Mouse (Mus musculus): ENCODE results near the gene Cd5. TPM values are rescaled to one million over a fixed set of nuclear protein-coding genes. Genes with fewer than 3 reads are reported as not detected.

Gene Cd5
- 0.41 and 0.42 TPM in 2 replicates for polyA plus RNA-seq (2015; fragmentation: Nextera tagmentation; extraction: Ambion mirVana)

- Histone ChIP-seq H3K27me3 (no peaks in the 10 kb centered on the region), H3K4me2 (no peak within 1 kb of the TSS), H3K27ac (no peak within 1 kb of the TSS), H3K9me3 (no peaks in the 10 kb centered on the region), H3K4me3 (no peak within 1 kb of the TSS), H3K9ac (no peak within 1 kb of the TSS), H3K36me3 (no peaks in the 10 kb centered on the region), H3K4me1 (peaks cover 9% of the 10 kb centered on the region; the same call in 1 of the 2 replicates)
- WGBS: 68% methylated on average over 4 of the region's 4 CpGs
- ATAC-seq (ENCODE audit: insufficient number of reproducible peaks, insufficient read depth, low FRiP score, low TSS enrichment, low read depth): no peak
Measured at GRCm38 (mm10) chr19:10738811-10739210, at the start of gene Cd5. Cd5 (minus strand) TSS chr19:10739002.

- no peak overlapping the region for H3K9ac ChIP-seq
- H3K27me3 ChIP-seq: no peaks in the 10 kb centered on the region
- H3K36me3 ChIP-seq: no peaks in the 10 kb centered on the region
- H3K4me2 ChIP-seq: no peak overlapping the region
- H3K4me1 ChIP-seq: peaks cover 9% of the 10 kb centered on the region; the same call in 1 of the 2 replicates
- no peak overlapping the region for H3K4me3 ChIP-seq
- 65% methylated on average over 9 of the region's 9 CpGs for WGBS
- no peak for ATAC-seq (ENCODE audit: insufficient number of reproducible peaks, insufficient read depth, low FRiP score, low TSS enrichment, low read depth)
- H3K9me3 ChIP-seq: no peaks in the 10 kb centered on the region
- no peak overlapping the region for H3K27ac ChIP-seq
Measured at GRCm38 (mm10) chr19:10788242-10788641, 49.4 kb upstream of the Cd5 start.

- peaks cover 9% of the 10 kb centered on the region; the same call in 1 of the 2 replicates for H3K4me1 ChIP-seq
- WGBS: 88% methylated on average over 4 of the region's 4 CpGs
Measured at GRCm38 (mm10) chr19:10787406-10787805, 48.6 kb upstream of the Cd5 start.

GRCm38 (mm10) chr19:10786753-10787152 lies 48.0 kb upstream of the Cd5 start:
- Histone ChIP-seq H3K9me3 (no peaks in the 10 kb centered on the region), H3K9ac (no peak overlapping the region), H3K27ac (no peak overlapping the region), H3K4me1 (peaks cover 9% of the 10 kb centered on the region; the same call in 1 of the 2 replicates), H3K4me3 (no peak overlapping the region), H3K36me3 (no peaks in the 10 kb centered on the region), H3K4me2 (no peak overlapping the region), H3K27me3 (no peaks in the 10 kb centered on the region)
- no peak for ATAC-seq (ENCODE audit: insufficient number of reproducible peaks, insufficient read depth, low FRiP score, low TSS enrichment, low read depth)
- 95% methylated on average over 6 of the region's 6 CpGs for WGBS

More at GRCm38 (mm10) chr19:10787406-10787805, 48.6 kb upstream of the Cd5 start:
- H3K27ac ChIP-seq: no peak overlapping the region
- H3K9me3 ChIP-seq: no peaks in the 10 kb centered on the region
- no peak overlapping the region for H3K4me3 ChIP-seq
- no peak overlapping the region for H3K9ac ChIP-seq
- no peak for ATAC-seq (ENCODE audit: insufficient number of reproducible peaks, insufficient read depth, low FRiP score, low TSS enrichment, low read depth)
- H3K36me3 ChIP-seq: no peaks in the 10 kb centered on the region
- H3K4me2 ChIP-seq: no peak overlapping the region
- no peaks in the 10 kb centered on the region for H3K27me3 ChIP-seq

- Histone ChIP-seq H3K4me2 (no peak overlapping the region), H3K4me1 (peaks cover 9% of the 10 kb centered on the region; the same call in 1 of the 2 replicates), H3K27me3 (no peaks in the 10 kb centered on the region), H3K9me3 (no peaks in the 10 kb centered on the region), H3K36me3 (no peaks in the 10 kb centered on the region), H3K9ac (no peak overlapping the region), H3K27ac (no peak overlapping the region), H3K4me3 (no peak overlapping the region)
- no peak for ATAC-seq (ENCODE audit: insufficient number of reproducible peaks, insufficient read depth, low FRiP score, low TSS enrichment, low read depth)
- 59% methylated on average over 10 of the region's 10 CpGs for WGBS
Measured at GRCm38 (mm10) chr19:10784796-10785459, 46.1 kb upstream of the Cd5 start.

GRCm38 (mm10) chr19:10784061-10784460 lies 45.3 kb upstream of the Cd5 start:
- H3K36me3 ChIP-seq: no peaks in the 10 kb centered on the region
- H3K9me3 ChIP-seq: no peaks in the 10 kb centered on the region
- H3K9ac ChIP-seq: no peak overlapping the region
- peaks cover 9% of the 10 kb centered on the region; the same call in 1 of the 2 replicates for H3K4me1 ChIP-seq
- ATAC-seq (ENCODE audit: insufficient number of reproducible peaks, insufficient read depth, low FRiP score, low TSS enrichment, low read depth): no peak
- no peak overlapping the region for H3K4me3 ChIP-seq
- no peak overlapping the region for H3K4me2 ChIP-seq
- 33% methylated on average over 3 of the region's 3 CpGs for WGBS
- no peaks in the 10 kb centered on the region for H3K27me3 ChIP-seq
- no peak overlapping the region for H3K27ac ChIP-seq

- Histone ChIP-seq H3K9ac (no peak overlapping the region), H3K9me3 (no peaks in the 10 kb centered on the region), H3K4me2 (no peak overlapping the region), H3K27me3 (no peaks in the 10 kb centered on the region), H3K36me3 (no peaks in the 10 kb centered on the region), H3K4me3 (no peak overlapping the region), H3K27ac (no peak overlapping the region), H3K4me1 (peaks cover 9% of the 10 kb centered on the region; the same call in 1 of the 2 replicates)
- no peak for ATAC-seq (ENCODE audit: insufficient number of reproducible peaks, insufficient read depth, low FRiP score, low TSS enrichment, low read depth)
- WGBS: 74% methylated on average over 4 of the region's 4 CpGs
Measured at GRCm38 (mm10) chr19:10783168-10783567, 44.4 kb upstream of the Cd5 start.

- H3K4me1 ChIP-seq: peaks cover 9% of the 10 kb centered on the region; the same call in 1 of the 2 replicates
- no peak overlapping the region for H3K9ac ChIP-seq
- H3K27ac ChIP-seq: no peak overlapping the region
- no peak overlapping the region for H3K4me3 ChIP-seq
- H3K36me3 ChIP-seq: no peaks in the 10 kb centered on the region
- H3K4me2 ChIP-seq: no peak overlapping the region
- WGBS: 81% methylated on average over 4 of the region's 4 CpGs
- H3K9me3 ChIP-seq: no peaks in the 10 kb centered on the region
- no peak for ATAC-seq (ENCODE audit: insufficient number of reproducible peaks, insufficient read depth, low FRiP score, low TSS enrichment, low read depth)
- H3K27me3 ChIP-seq: no peaks in the 10 kb centered on the region
Measured at GRCm38 (mm10) chr19:10781641-10782040, 42.8 kb upstream of the Cd5 start.

GRCm38 (mm10) chr19:10776906-10777305 lies 38.1 kb upstream of the Cd5 start:
- Histone ChIP-seq H3K9me3 (no peaks in the 10 kb centered on the region), H3K27me3 (no peaks in the 10 kb centered on the region), H3K36me3 (no peaks in the 10 kb centered on the region), H3K27ac (no peak overlapping the region), H3K4me2 (no peak overlapping the region), H3K4me1 (no peaks in the 10 kb centered on the region), H3K9ac (no peak overlapping the region), H3K4me3 (no peak overlapping the region)
- ATAC-seq (ENCODE audit: insufficient number of reproducible peaks, insufficient read depth, low FRiP score, low TSS enrichment, low read depth): no peak
- 65% methylated on average over 4 of the region's 4 CpGs for WGBS

GRCm38 (mm10) chr19:10774141-10774540 lies 35.3 kb upstream of the Cd5 start:
- ATAC-seq (ENCODE audit: insufficient number of reproducible peaks, insufficient read depth, low FRiP score, low TSS enrichment, low read depth): no peak
- 95% methylated on average over 6 of the region's 6 CpGs for WGBS
- H3K9me3 ChIP-seq: no peaks in the 10 kb centered on the region

GRCm38 (mm10) chr19:10773384-10773783 lies 34.6 kb upstream of the Cd5 start:
- 0 out of 2 replicates have a peak, but pooled peaks cover 7% of the 10 kb centered on the region for H3K4me1 ChIP-seq
- no peak overlapping the region for H3K27ac ChIP-seq
- H3K4me3 ChIP-seq: no peak overlapping the region
- H3K4me2 ChIP-seq: no peak overlapping the region
- H3K27me3 ChIP-seq: no peaks in the 10 kb centered on the region
- no peak overlapping the region for H3K9ac ChIP-seq
- no peak for ATAC-seq (ENCODE audit: insufficient number of reproducible peaks, insufficient read depth, low FRiP score, low TSS enrichment, low read depth)
- 80% methylated on average over 7 of the region's 7 CpGs for WGBS
- no peaks in the 10 kb centered on the region for H3K36me3 ChIP-seq
- no peaks in the 10 kb centered on the region for H3K9me3 ChIP-seq

More at GRCm38 (mm10) chr19:10774141-10774540, 35.3 kb upstream of the Cd5 start:
- 0 out of 2 replicates have a peak, but pooled peaks cover 2% of the 10 kb centered on the region for H3K4me1 ChIP-seq
- H3K27me3 ChIP-seq: no peaks in the 10 kb centered on the region
- H3K36me3 ChIP-seq: no peaks in the 10 kb centered on the region
- no peak overlapping the region for H3K27ac ChIP-seq
- H3K4me3 ChIP-seq: no peak overlapping the region
- H3K4me2 ChIP-seq: no peak overlapping the region
- no peak overlapping the region for H3K9ac ChIP-seq

- no peak for ATAC-seq (ENCODE audit: insufficient number of reproducible peaks, insufficient read depth, low FRiP score, low TSS enrichment, low read depth)
- Histone ChIP-seq H3K4me3 (no peak overlapping the region), H3K36me3 (no peaks in the 10 kb centered on the region), H3K9ac (no peak overlapping the region), H3K27me3 (no peaks in the 10 kb centered on the region), H3K4me1 (0 out of 2 replicates have a peak, but pooled peaks cover 7% of the 10 kb centered on the region), H3K9me3 (no peaks in the 10 kb centered on the region), H3K27ac (no peak overlapping the region), H3K4me2 (no peak overlapping the region)
- WGBS: 90% methylated on average over 10 of the region's 10 CpGs
Measured at GRCm38 (mm10) chr19:10772866-10773265, 34.1 kb upstream of the Cd5 start.

Data from embryonic facial prominence, embryonic 13.5 days (tissue).